Mouse (Mus musculus): ENCODE measurements around the gene Anks6. TPM values are rescaled to one million over a fixed set of nuclear protein-coding genes. Genes with fewer than 3 reads are reported as not detected.

Anks6 gene
- total RNA-seq, 2 experiments from 2014 or later: 3.5 to 5.2 TPM

GRCm38 (mm10) chr4:46990281-46991015 lies 66.8 kb downstream of the Anks6 start:
- peak; percentile 18 for DNase-seq

GRCm38 (mm10) chr4:46989842-46990241 lies 67.4 kb downstream of the Anks6 start:
- DNase-seq: peak in 1 of 2 experiments; percentile 29

- no peak for DNase-seq
These were observed 68.4 kb downstream of the Anks6 start for GRCm38 (mm10) chr4:46988824-46989223.

GRCm38 (mm10) chr4:46988257-46988656 lies 69.0 kb downstream of the Anks6 start:
- no peak for DNase-seq

DNA sequence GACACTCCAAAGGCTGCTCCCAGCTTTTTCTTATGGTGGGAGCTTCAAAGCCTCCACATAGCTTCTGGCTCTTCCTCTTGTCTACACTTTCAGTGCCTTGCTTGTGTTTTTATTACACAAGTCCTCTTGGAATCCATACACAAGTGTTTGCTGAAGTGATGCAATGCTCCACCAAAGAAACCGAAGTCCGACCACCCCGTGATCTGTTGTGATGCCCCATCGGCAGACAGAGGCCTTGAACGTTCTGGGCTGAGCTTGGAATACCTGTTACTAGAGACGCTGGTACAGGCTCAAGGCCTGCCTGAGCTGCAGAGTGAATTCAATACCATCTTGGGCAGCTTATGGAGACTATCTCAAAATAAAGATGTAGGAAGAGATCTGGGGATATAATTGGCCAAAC lies 69.4 kb downstream of the Anks6 start:
- no peak for DNase-seq

DNA sequence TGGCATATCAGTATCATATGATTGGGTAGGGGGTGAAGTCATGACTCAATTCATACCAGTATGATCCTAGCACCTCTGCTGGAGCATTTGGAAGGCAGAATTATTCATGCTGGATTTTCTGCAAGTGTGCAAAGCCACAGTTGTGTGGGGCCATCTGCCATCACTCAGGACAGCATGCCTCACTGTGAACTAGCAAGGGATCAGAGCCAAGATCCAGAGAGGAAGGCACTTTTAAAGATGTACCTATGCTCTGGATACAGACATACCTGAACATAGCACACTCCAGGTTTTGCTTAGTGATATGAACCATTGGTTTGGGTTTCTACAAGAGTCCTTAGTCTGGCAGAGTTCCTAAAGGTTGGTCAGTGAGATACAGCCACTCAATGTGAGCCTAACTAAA lies 71.2 kb downstream of the Anks6 start:
- DNase-seq: no peak

DNA sequence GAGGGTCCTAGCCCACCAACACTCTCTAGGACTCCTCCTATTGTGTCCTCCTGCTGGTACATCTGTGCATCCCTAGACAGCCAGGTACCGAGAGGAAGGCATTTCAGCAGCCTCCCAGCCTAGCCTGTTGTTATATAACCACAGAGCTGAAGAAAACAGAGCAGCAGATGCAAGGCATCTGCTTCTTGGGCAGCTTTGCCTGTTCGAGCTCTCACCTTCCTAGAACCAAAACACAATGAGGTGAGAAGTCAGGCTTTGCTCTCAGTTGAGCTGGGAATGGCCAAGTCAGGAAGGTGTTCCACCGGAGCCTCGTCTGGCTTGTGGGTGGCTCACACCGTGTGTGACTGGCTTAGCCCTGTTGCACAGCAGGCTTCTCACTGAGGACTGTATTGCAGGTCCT lies 74.3 kb downstream of the Anks6 start:
- no peak for DNase-seq

- DNase-seq: no peak
These were observed 75.1 kb downstream of the Anks6 start for GRCm38 (mm10) chr4:46982094-46982493.

DNA sequence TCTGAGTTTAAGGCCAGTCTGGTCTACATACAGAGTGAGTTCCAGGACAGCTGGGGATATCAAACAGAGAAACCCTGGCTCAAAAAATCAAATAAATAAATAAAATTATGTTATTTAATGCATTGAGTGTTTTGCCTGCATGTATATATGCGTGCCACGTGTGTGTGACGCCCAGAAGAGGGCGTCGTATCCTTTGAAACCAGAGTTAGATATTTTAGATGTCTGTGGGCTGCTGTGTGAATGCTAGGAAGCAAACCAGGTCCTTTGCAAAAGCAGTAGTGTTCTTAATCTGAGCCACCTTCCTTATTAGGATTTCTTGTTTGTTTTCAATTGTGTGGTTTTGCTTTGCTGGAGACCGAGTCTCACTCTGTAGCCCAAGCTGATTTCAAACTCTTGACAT lies 78.9 kb downstream of the Anks6 start:
- no peak for DNase-seq

- no peak for DNase-seq
These were observed 80.1 kb downstream of the Anks6 start for GRCm38 (mm10) chr4:46977161-46977560.

DNA sequence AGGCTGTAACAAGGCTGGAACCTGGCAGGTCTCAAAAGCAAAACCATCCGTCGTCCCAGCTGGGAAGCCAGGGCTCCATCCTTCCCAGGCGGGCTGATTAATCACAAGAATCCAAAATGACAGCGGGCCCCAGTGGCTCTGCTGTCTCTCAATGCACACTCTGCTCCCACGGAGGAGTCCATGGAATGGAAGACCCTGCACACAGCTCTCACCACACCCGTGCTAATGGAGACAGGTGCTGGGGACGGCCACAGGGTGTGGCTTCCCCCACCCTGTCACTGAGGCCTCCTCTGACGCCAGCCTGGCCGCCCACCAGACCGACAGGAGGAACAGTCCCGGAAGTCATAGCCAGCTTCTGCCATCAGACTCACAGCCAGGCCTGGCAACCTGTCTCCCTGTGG lies 80.6 kb downstream of the Anks6 start:
- no peak for DNase-seq

GRCm38 (mm10) chr4:46973322-46973721 lies 83.9 kb downstream of the Anks6 start:
- DNase-seq: no peak

- no peak for DNase-seq
These were observed 89.2 kb downstream of the Anks6 start for GRCm38 (mm10) chr4:46967981-46968380.

GRCm38 (mm10) chr4:46966551-46966950 lies 90.7 kb downstream of the Anks6 start:
- DNase-seq: no peak

Other genes with a start within 250 kb of the Anks6 start
- gene Gabbr2, start 65.6 kb downstream of the Anks6 start, total RNA-seq (2021): under 1 TPM in 1 of 2 experiments, not detected in 1; 0.20 TPM
- under 1 TPM; 0.56 to 0.69 TPM for gene Galnt12, start 34.5 kb upstream of the Anks6 start, total RNA-seq (2021)
- gene Col15a1, start 150.7 kb upstream of the Anks6 start, total RNA-seq (2021): 10 to 100 TPM; 27.5 to 80.0 TPM

Data from adrenal gland, postnatal 36 days (tissue).